Mouse (Mus musculus) embryo, embryonic 10.5 days (tissue): ENCODE results near the gene Hnrnpab.
A peak's percentile ranks its signal among the peaks of the same experiment; 100 is the strongest.
"Not testable (repeated sequence)": the region's sequence is repeated elsewhere in the genome, so short reads cannot be mapped to it uniquely, and the experiment has no call there.

Experiments used
- DNase-seq: peaks from one replicate; pipeline ENCODE4 v3.0.0-alpha.2; 2015; ENCODE audit warnings: low spot score

Hnrnpab gene

DNA sequence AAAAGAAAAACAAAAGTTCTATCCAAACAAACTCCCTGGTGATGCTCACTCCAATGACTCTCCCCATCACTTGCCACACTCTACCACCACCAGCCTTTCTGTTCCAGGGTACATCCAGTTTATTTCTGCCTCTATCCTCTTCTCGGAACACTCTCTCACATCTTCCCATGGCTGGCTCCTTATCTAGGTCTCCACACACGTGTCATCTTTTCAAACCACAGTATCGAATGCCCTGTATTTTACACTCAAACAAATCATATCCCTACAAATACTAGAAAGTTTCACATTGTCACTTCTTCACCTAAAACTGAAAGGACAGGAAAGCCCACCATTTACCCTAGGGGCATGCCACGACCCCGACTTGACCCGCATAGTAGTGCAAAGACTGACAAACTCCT lies 28.5 kb upstream of the Hnrnpab start:
- DNase-seq = no peak

DNA sequence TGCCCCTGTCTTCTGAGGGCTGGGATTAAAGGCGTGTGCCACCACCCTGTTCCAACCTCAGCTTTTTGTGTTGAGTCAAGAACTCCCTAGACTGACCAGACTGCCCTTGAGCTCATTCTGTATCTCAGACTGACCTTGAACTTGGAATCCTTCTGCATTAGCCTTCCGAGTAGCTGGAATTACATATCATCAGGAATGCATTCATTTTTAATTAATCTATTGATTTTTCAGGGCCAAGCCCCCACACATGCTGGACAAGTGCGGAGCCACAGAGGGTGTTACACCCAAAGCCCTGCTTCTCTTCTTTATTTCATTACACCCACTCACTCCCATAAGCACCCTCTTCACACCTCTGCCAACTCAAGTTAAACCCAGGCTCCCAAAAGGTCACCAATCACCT lies 27.1 kb upstream of the Hnrnpab start:
- DNase-seq = no peak

DNA sequence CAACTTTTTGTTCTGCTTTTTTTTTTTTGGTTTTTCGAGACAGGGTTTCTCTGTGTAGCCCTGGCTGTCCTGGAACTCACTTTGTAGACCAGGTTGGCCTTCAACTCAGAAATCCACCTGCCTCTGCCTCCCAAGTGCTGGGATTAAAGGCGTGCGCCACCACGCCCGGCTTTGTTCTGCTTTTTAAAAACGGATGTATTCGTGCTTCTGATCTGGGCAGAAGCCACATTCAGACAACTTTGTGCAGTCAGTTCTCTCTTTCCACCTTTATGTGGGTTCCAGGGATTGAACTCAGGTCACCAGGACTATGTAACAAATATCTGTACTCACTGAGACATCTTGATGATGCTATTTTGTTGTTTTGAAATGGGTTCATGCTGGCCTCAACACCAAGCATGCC lies 26.6 kb upstream of the Hnrnpab start:
- not testable (repeated sequence) for DNase-seq

DNA sequence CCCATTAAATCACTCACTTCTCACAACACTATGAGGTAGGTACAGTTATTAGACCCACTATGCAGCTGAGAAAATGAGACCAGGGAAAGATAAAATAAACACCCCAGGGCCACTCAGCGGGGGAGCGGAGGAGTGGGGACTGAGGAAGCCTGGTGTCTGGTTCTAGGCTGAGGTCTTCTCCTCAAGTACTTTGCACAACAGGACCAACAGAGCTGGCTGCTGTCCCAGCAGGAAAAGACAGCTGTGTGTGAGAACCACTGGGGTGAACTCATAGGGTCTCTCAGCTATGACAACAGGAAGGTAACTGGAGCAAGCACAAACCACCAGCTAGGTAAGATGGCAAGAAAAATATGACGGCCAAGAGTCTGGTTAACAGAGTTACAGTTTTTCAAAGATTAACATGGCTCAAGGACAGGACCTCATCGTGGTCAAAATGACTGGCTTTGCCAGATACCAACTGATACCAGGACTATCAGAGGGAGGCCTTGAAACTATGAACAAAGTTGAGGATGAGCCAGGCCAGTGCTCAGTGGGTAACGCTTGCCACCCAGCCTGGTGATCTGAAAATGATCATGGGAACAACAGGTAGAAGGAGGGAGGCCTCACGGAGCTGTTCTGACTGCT lies 25.6 kb upstream of the Hnrnpab start:
- DNase-seq = no peak

DNA sequence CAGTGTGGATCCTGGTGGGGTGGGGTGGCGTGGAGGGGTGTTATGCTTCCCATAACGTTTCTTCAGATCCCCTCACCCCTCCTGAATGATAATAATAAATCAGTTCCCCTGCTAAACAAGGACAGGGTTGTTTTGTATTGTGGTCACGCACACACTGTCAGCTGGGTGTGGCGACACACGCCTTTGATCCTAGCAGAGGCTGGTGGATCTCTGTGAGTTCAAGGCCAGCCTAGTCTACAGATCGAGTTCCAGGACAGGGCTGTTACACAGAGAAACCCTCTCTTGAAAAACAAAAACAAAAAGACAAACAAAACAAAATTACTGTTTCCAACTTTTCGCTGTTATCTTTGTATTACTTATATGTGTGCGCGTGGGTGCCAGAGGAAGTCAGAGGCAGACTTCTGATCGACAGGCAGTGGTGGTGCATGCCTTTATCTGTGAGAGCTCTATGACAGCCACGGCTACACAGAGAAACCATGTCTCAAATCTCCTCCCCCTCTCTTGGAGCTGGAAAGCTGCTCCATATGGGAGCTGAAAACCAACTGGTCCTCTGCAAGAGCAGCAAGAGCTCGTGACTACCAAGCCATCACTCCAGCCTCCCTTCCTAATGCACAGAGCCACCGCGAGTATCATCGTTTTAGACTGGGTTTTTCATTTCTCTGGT lies 23.1 kb upstream of the Hnrnpab start:
- DNase-seq = no peak

DNA sequence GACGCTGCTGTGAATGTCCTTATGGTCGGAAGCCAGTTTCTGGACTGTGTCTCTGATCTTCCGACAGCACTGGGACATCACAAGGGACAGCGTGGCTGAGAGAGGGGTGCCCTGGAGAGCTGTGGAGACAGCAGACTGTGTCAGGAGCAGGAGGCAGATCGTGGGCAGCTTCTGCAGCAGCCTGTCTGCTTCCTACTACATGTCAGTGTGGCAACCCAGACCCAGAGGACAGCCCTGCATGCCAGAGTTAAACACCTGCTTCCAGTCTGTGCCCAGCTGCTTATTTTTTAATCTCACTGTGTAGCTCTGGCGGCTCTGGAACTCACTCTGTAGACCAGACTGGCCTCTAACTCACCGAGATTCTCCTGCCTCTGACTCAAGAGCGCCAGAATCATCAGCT lies 21.3 kb upstream of the Hnrnpab start:
- DNase-seq = no peak

DNA sequence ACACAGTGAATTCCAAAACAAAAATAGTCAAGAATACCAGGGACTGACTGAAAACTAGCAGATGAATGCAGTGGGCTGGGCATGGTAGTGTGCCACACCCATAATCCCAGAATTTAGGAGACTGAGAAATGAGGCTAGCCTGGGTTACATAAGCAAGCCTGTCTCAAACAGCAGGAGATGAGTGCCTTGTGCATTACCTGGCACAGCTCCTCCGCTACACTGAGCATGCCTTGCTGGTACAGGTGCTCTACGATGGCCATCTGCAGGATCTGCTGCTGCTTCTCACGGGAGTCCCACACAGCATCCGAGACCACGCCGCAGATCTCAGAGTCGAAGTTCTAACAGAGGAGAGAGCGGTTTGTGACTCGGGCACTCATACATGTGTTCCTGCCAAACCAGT lies 20.8 kb upstream of the Hnrnpab start:
- no peak for DNase-seq

DNA sequence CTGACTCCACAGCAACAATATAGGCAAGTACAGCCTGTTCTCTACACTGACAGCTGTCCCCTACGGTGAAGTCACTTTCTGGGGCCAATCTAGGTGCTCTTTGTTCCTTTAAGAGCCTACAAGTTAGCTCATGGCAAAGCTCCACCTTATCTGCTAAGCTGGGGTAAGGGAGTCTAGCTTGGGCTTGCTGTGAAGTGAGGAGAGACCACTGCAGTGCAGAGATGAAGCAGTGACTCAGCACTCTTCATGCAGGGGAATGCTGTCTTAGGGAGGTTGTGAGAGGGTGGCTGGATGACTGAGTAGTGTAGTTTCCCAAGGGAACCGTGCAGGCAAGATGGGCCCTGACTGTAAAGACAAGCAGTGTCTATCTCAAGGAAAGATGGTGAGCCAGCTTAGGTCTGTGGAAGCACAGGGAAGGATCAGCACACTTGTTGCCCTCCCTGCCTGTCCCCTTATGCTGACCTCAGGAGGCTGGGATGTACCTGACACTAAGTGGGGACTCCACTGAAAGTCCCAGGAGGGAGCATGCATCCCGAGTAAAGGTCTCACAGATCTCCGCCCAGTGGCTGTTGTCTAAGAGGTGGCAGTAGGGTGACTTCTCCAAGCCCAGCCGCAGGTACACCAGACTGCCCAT lies 18.7 kb upstream of the Hnrnpab start:
- no peak for DNase-seq

DNA sequence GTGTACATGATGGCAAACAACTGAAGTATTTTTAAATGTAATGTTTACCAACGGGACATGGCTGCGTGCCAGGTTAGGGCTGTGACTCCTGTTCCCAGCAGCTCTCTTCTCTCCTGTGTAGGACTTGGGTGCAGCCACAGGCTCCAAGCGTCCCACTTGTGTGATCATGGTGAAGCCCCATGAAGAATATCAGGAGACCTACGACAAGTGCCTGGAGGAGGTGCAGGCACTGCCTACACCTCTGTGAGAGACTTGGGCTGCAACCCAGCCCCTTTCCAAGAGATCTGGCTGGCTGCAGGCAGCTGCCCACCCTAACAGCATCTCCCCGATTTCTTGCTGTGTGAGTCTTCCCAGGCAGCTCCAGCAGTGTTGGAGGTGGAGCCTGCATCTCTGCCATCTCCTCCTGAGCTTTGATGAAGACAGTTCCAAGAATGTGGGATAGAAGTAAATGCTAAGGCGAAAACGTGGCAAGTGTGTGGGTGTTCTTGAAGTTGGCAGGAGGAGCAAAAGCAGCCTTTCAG lies 16.4 kb upstream of the Hnrnpab start:
- DNase-seq = no peak

DNA sequence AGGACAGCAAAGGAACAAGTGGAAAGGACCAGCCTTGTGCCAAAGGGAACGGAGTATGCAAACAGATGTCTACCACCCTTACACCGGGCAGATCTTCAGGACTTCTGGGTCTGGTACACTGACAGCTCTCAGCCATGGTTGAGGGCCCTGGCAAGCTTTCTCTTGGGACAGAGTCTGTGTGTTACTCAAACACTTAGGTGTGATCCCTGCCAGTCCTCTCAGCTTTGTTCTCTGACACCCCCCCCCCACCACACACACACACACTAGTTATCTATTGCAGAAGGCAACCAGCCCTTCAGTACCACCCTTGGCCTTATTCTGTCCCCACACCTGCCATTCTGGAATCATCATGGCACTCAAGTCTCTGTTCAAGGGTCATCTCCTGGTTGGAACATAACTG lies 15.1 kb upstream of the Hnrnpab start:
- DNase-seq = no peak

DNA sequence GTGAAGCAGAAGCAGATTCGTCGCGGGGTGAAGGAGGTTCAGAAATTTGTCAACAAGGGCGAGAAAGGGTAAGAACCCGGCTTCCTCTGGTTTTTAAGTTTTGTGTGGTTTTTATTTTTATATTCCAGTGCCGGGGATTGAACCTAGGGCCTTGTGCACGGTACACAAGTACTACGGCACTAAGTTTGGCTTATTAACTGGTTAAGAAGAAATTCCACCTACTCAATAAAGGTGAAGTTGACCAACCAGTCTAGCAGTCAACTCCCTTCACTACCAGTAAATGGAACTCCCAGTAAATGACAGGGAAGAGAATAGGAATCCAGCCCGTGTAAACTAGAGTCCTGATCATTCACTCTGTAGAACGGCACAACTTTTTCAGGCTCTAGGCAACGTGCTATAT lies 13.4 kb upstream of the Hnrnpab start:
- DNase-seq = no peak

DNA sequence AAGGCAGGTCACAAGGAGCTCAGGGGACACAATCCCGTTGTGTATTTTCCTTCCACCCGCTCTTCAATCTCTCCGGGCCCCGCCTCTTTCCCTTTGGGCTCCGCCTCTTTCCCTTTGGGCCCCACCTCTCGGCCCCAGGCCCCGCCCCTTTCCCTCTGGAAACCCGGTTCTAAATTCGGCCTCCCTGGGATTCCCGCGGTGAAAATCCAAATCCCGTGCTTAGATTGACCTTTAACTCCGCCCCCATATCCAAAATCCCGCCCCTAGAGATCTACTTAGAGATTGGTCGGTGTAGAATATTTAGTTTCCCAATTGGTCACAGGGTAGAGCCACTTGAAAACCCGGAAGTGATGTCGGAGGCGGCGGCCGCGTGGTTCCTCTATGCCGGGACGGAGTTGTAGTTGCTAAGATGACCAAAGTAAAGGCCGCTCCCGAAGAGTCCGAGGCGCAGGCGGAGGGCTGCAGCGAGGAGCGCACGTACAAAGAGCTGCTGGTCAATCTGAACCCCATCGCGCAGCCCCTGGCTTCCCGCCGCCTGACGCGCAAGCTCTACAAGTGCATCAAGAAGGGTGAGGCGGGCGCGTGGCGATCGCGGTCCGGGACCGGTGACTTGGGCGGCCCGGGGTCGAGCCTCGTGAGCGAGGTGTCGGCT lies 12.9 kb upstream of the Hnrnpab start, which contains the start of gene Nhp2:
Nhp2 (plus strand) TSS at position 327 of the 652 bp plus-strand sequence.
- DNase-seq = peak; percentile 100

DNA sequence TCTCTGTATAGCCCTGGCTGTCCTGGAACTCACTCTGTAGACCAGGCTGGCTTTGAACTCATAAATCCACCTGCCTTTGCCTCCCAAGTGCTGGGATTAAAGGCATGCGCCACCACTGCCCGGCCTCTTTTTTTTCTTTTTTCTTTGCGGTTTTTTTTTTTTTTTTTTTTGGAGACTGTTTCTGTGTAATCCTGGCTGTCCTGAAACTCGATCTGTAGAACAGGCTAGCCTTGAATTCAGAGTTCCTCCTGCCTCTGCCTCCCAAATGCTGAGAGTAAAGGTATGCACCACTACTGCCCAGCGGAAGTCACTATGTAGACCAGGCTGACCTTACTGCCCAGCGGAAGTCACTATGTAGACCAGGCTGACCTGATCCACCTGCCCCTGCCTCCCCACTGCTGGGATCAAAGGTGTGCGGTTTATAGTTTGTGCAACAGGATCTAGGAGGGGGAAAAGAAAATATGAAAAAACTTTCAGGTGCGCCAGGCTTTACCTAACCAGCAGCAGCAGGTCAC lies 12.3 kb upstream of the Hnrnpab start:
- no peak for DNase-seq

DNA sequence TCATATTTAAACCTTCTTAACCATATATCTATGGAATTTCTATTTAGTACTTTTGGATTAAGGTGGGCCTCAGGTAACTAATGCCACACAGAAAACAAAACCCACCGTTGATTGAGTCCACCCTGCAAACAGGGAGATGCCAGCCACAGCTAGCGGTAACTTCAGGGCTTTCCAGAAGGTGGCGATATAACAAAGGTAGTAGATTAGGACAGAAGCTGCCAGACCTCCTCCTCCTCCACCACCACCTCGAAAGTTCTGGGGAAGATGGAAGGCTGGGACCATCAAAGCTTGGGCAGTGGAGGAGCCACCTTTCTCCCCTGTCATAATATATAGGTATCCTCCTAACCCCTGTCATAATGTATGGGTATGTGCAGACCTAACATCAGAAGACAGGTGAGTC lies 11.0 kb upstream of the Hnrnpab start:
- DNase-seq = peak; percentile 84

DNA sequence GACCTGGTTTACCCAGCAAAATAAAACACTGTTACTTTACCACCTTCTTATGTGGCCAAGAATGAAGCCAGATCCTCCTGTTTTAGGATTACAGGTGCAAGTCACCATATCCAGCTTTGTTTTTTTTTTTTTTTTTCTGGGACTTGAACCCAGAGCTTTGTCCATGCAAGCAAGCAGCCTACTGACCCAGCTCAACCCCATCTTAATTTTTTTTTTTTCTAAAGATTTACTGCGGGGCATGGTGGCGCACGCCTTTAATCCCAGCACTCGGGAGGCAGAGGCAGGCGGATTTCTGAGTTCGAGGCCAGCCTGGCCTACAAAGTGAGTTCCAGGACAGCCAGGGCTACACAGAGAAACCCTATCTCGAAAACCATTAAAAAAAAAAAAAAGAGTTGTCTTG lies 9.5 kb upstream of the Hnrnpab start:
- DNase-seq = not testable (repeated sequence)

DNA sequence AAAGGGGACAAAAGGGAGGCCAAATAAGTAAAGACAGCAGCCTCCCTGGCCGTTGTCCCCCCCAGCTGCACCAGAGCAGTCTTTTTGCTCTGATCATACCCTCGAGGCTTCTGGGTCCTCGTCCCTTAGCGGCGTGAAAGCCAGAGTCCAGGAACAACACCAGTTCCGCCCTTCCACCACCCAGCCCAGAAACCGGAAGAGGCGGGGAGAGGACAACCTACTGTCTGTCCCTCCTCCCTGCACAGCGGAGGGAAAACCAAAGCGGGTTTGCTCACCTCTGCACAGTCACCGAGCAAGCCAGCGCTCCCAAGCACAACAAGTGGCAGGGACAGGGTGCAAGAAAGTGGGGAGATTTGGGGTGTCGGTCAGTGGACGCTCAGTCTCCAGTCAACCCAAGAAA lies 9.0 kb upstream of the Hnrnpab start:
- peak; percentile 88 for DNase-seq

DNA sequence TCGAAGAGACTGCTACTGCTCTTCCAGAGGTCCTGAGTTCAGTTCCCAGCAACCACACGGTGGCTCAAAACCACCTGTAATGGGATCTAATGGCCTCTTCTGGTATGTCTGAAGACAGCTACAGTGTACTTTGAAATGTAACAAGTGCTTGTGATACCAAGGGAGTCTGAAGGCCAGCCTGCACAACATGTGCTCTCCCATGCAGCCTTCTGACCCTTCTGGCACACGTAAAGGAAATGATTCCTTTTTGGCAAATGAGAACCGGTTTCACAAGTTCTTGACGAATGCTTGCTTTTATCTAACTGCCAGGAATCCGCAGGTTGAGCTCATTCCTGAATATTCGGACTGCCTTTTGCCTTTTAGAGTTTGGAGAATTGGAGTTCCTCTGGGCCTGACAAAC lies 8.5 kb upstream of the Hnrnpab start:
- DNase-seq = no peak

DNA sequence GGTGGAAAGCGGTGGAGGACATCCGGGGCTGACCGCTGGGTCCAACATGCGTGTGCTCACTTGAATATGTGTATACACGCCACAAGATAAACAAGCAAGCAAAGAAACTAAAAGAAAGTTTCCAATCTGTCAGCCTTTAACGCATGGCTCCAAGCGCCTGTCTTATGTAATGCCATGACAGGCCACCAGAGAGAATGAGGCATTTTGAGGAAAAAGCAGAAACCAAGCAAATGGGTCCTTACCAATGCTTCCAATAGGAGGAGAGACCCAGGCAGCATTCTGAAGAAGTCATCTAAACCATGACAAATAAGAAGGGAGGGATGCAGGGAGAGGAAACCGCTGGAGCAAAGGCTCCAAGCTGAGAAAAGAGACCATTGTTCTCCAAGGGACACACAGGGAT lies 7.6 kb upstream of the Hnrnpab start:
- no peak for DNase-seq

DNA sequence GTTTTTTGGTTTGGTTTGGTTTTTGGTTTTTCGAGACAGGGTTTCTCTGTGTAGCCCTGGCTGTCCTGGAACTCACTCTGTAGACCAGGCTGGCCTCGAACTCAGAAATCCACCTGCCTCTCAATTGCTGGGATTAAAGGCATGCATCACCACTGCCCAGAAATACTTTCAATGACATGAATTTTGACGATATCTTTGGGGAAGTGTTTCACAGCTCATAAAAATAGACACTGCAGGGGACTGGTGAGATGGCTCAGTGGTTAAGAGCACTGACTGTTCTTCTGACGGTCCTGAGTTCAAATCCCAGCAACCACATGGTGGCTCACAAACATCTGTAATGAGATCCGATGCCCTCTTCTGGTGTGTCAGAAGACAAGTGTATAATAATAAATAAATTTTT lies 3.3 kb upstream of the Hnrnpab start:
- DNase-seq = not testable (repeated sequence)

DNA sequence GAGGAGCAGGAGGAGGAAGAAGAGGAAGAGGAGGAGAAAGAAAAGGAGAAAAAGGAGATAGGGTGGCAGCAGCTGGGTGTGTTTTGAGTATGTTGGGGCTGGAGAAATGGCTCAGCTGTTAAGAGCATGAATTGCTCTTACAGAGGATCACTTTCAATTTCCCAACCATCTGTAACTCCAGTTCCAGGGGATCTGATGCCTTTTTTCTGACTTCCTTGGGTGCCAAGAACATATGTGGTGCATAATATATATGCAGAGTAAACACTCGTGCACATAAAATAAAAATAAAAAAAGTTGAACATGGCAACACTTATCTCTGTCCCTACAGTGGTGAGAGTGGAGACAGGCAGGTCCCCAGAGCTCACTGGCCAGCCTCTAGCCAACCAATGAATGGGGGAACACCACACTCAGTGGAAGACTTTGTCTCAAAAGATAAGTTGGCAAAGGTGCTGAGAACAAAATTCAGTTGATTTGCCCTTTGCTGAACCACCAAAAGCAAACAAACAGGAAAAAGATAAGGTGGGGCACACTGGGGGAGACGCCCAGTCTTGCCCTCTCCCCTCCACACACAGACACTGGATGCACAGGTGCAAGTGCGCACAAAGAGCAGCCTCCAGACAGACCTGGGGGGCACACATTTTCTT lies 2.7 kb upstream of the Hnrnpab start:
- no peak for DNase-seq

DNA sequence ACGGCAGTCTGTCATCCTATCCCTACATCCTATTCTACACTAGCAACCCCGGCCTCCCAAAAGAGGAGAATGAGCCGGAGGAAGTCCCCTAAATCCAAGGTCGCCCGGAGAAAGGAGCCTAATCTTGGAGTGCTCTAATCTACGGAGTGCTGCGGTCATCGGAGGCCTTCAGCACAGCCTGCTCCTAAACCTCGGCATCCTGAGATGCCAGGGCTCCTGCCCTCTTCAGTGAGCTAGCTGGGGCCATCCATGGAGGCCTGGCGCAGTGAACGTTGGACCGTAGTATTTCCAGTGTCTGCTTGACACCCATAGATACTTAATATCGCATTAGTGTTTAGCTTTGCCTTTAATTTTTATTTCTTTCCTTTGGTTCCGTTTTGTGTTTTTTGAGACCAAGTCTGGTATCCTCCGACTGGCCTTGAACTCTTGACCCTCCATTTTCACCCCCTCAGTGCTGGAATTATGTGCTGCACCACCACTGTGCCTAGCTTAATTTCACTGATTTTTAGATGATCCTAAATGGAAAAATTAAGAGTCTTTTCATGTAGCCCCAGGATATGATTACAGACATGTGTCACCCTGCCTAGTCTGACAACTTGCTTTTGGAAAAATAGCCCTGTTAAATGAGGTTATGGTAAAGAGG lies 570 bp upstream of the Hnrnpab start:
- no peak for DNase-seq
